8 mouse cellular contexts compared by ENCODE assay signal in genomic region chr7:100894057-100894832, GRCm38 (mm10). TPM values are rescaled to one million over a fixed set of nuclear protein-coding genes. Genes with fewer than 3 reads are reported as not detected.
DNase-seq lines count a peak whose midpoint lies in the region; ATAC-seq and TF ChIP-seq lines count a peak whose summit lies in the region.

No protein-coding gene starts in this region.

- no peak overlapping the region for H3K27ac ChIP-seq in lung, postnatal 0 days (ENCODE audit: low read length)
- H3K27ac ChIP-seq in heart, embryonic 13.5 days (replicated peaks) = 0 out of 2 replicates have a peak overlapping the region, but pooled peaks have one; percentile 40
- H3K27ac ChIP-seq in midbrain, embryonic 10.5 days (replicated peaks) = peak overlapping the region; percentile 80
- no peak overlapping the region for H3K27ac ChIP-seq in stomach, embryonic 16.5 days (ENCODE audit: low read length)

- H3K27me3 ChIP-seq in lung, postnatal 0 days (replicated peaks; ENCODE audit: insufficient read depth, low read length) = no peaks in the 10 kb centered on the region
- no peaks in the 10 kb centered on the region for H3K27me3 ChIP-seq in heart, embryonic 13.5 days (replicated peaks)
- peaks cover 3% of the 10 kb centered on the region; the same call in 1 of the 2 replicates for H3K27me3 ChIP-seq in midbrain, embryonic 10.5 days (ENCODE audit: low read depth, poor library complexity, severe bottlenecking)
- no peaks in the 10 kb centered on the region for H3K27me3 ChIP-seq in stomach, embryonic 16.5 days (ENCODE audit: control insufficient read depth, insufficient read depth, low read length)

- H3K9ac ChIP-seq in lung, postnatal 0 days (replicated peaks; ENCODE audit: low read depth) = peak overlapping the region; percentile 32; the same call in 1 of the 2 replicates
- peak overlapping the region; percentile 84 for H3K9ac ChIP-seq in heart, embryonic 13.5 days
- H3K9ac ChIP-seq in stomach, embryonic 16.5 days (ENCODE audit: low read length) = peak overlapping the region; percentile 78

- peaks cover 8% of the 10 kb centered on the region for H3K36me3 ChIP-seq in lung, postnatal 0 days (ENCODE audit: insufficient read depth, low read length)
- H3K36me3 ChIP-seq in heart, embryonic 13.5 days = peaks cover 20% of the 10 kb centered on the region
- H3K36me3 ChIP-seq in midbrain, embryonic 10.5 days = peaks cover 26% of the 10 kb centered on the region
- H3K36me3 ChIP-seq in stomach, embryonic 16.5 days (ENCODE audit: control insufficient read depth, insufficient read depth, low read length) = peaks cover 8% of the 10 kb centered on the region; the same call in 1 of the 2 replicates

- 7% methylated on average over 40 of the region's 53 CpGs for WGBS in lung, postnatal 0 days
- 3% methylated on average over 43 of the region's 53 CpGs for WGBS in heart, embryonic 13.5 days
- 4% methylated on average over 53 of the region's 53 CpGs for WGBS in midbrain, embryonic 10.5 days
- WGBS in stomach, embryonic 16.5 days = 4% methylated on average over 41 of the region's 53 CpGs

- TF ChIP-seq EP300 in lung, postnatal 0 days (IDR thresholded peaks at IDR 0.05) = no peak

- H3K4me2 ChIP-seq in lung, postnatal 0 days (replicated peaks; ENCODE audit: low read depth, low read length) = peak overlapping the region; percentile 83
- peak overlapping the region; percentile 93 for H3K4me2 ChIP-seq in heart, embryonic 13.5 days
- H3K4me2 ChIP-seq in stomach, embryonic 16.5 days (ENCODE audit: low read depth, low read length) = peak overlapping the region; percentile 96

- no peak; the same call in 1 of the 2 replicates for TF ChIP-seq CTCF in lung, postnatal 0 days (IDR thresholded peaks at IDR 0.05)

- H3K4me1 ChIP-seq in lung, postnatal 0 days (ENCODE audit: insufficient read depth, low read depth, low read length) = peaks cover 5% of the 10 kb centered on the region
- peaks cover 41% of the 10 kb centered on the region for H3K4me1 ChIP-seq in heart, embryonic 13.5 days
- peaks cover 30% of the 10 kb centered on the region for H3K4me1 ChIP-seq in midbrain, embryonic 10.5 days
- H3K4me1 ChIP-seq in stomach, embryonic 16.5 days (ENCODE audit: control insufficient read depth, insufficient read depth, low read length) = peaks cover 24% of the 10 kb centered on the region

- no peaks in the 10 kb centered on the region for H3K9me3 ChIP-seq in lung, postnatal 0 days (ENCODE audit: low read length)
- no peaks in the 10 kb centered on the region for H3K9me3 ChIP-seq in heart, embryonic 13.5 days
- H3K9me3 ChIP-seq in midbrain, embryonic 10.5 days (replicated peaks) = no peaks in the 10 kb centered on the region
- no peaks in the 10 kb centered on the region for H3K9me3 ChIP-seq in stomach, embryonic 16.5 days (replicated peaks; ENCODE audit: control insufficient read depth, low read length)

- peak overlapping the region; percentile 42 for H3K4me3 ChIP-seq in lung, postnatal 0 days (ENCODE audit: low read depth, low read length)
- peak overlapping the region; percentile 60 for H3K4me3 ChIP-seq in heart, embryonic 13.5 days
- peak overlapping the region; percentile 70 for H3K4me3 ChIP-seq in midbrain, embryonic 10.5 days
- peak overlapping the region; percentile 54 for H3K4me3 ChIP-seq in stomach, embryonic 16.5 days (replicated peaks; ENCODE audit: low read length)

- peak; percentile 60 for ATAC-seq in lung, postnatal 0 days
- no peak for ATAC-seq in heart, embryonic 13.5 days (ENCODE audit: extremely low read depth, insufficient number of reproducible peaks, low FRiP score, low TSS enrichment)
- peak; percentile 45; the same call in 1 of the 2 replicates for ATAC-seq in stomach, embryonic 16.5 days (ENCODE audit: insufficient read depth, low FRiP score)
- ATAC-seq in monocyte, adult 5-6 weeks (replicated peaks; ENCODE audit: insufficient number of reproducible peaks, low FRiP score, low TSS enrichment, poor library complexity, severe bottlenecking) = no peak

- peak; percentile 49 for DNase-seq in lung, postnatal 0 days (ENCODE audit: low spot score)
- no peak for DNase-seq in lung, postnatal 14 days
- DNase-seq in cerebellum, postnatal 14 days = peak; percentile 51 to 57
- peak; percentile 48 to 69 for DNase-seq in layer of hippocampus, postnatal 25 days (ENCODE audit: extremely low spot score in 1 of 2, low spot score in 1 of 2)
- peak; percentile 49 for DNase-seq in midbrain, embryonic 10.5 days (ENCODE audit: low spot score)

RNA-seq across cellular contexts. Expression of gene Relt, which starts 31.0 kb away (rescaled TPM):
- polyA plus RNA-seq in lung, postnatal 0 days (2015; fragmentation: Nextera tagmentation; extraction: Ambion mirVana) = 2.8 and 3.8 TPM in 2 replicates
- 2.9 and 3.7 TPM in 2 replicates for polyA plus RNA-seq in heart, embryonic 13.5 days (2015; fragmentation: Nextera tagmentation; extraction: Ambion mirVana)
- 10 to 100 TPM; 10.1 to 10.4 TPM for total RNA-seq in layer of hippocampus, postnatal 25 days (2021)
- 4.3 and 5.2 TPM in 2 replicates for polyA plus RNA-seq in midbrain, embryonic 10.5 days (2016; fragmentation: Nextera tagmentation; extraction: Ambion mirVana)
- 3.3 and 4.0 TPM in 2 replicates for polyA plus RNA-seq in stomach, embryonic 16.5 days (2015; fragmentation: Nextera tagmentation; extraction: Ambion mirVana)
- 22.5 to 31.8 TPM (median 26.4 TPM) in 3 replicates for total RNA-seq in monocyte, adult 5-6 weeks (2017)

RNA-seq across cellular contexts. Expression of gene Arhgef17, which starts 37.7 kb away (rescaled TPM):
- polyA plus RNA-seq in lung, postnatal 0 days (2015; fragmentation: Nextera tagmentation; extraction: Ambion mirVana) = 5.8 and 7.0 TPM in 2 replicates
- polyA plus RNA-seq in heart, embryonic 13.5 days (2015; fragmentation: Nextera tagmentation; extraction: Ambion mirVana) = 5.2 and 5.7 TPM in 2 replicates
- 100 to 1,000 TPM; 140 to 146 TPM for total RNA-seq in layer of hippocampus, postnatal 25 days (2021)
- 6.4 and 7.1 TPM in 2 replicates for polyA plus RNA-seq in midbrain, embryonic 10.5 days (2016; fragmentation: Nextera tagmentation; extraction: Ambion mirVana)
- 7.3 and 7.4 TPM in 2 replicates for polyA plus RNA-seq in stomach, embryonic 16.5 days (2015; fragmentation: Nextera tagmentation; extraction: Ambion mirVana)
- 0.10 to 0.29 TPM in 2 of 3 replicates, not detected in the other for total RNA-seq in monocyte, adult 5-6 weeks (2017)

Comparison
In these comparisons a context has a peak if more than half of its experiments do, and no peak if none do; other contexts are left out.
1. ATAC-seq: peak in lung, postnatal 0 days (single experiment) and stomach, embryonic 16.5 days (single experiment); none in heart, embryonic 13.5 days (single experiment) and monocyte, adult 5-6 weeks (single experiment).
2. H3K27ac ChIP-seq: peak in heart, embryonic 13.5 days (single experiment) and midbrain, embryonic 10.5 days (single experiment); none in lung, postnatal 0 days (single experiment) and stomach, embryonic 16.5 days (single experiment).
3. H3K9ac ChIP-seq: peak in every context shown above with its lines; median percentile 84 in heart, embryonic 13.5 days; 78 in stomach, embryonic 16.5 days; 32 in lung, postnatal 0 days.
4. Peak in every context shown above with its lines, with median percentiles within 50 percentile points of each other: H3K4me2 ChIP-seq and H3K4me3 ChIP-seq.